Mouse (Mus musculus): ENCODE data around the gene Acox1.

Gene Acox1

DNA sequence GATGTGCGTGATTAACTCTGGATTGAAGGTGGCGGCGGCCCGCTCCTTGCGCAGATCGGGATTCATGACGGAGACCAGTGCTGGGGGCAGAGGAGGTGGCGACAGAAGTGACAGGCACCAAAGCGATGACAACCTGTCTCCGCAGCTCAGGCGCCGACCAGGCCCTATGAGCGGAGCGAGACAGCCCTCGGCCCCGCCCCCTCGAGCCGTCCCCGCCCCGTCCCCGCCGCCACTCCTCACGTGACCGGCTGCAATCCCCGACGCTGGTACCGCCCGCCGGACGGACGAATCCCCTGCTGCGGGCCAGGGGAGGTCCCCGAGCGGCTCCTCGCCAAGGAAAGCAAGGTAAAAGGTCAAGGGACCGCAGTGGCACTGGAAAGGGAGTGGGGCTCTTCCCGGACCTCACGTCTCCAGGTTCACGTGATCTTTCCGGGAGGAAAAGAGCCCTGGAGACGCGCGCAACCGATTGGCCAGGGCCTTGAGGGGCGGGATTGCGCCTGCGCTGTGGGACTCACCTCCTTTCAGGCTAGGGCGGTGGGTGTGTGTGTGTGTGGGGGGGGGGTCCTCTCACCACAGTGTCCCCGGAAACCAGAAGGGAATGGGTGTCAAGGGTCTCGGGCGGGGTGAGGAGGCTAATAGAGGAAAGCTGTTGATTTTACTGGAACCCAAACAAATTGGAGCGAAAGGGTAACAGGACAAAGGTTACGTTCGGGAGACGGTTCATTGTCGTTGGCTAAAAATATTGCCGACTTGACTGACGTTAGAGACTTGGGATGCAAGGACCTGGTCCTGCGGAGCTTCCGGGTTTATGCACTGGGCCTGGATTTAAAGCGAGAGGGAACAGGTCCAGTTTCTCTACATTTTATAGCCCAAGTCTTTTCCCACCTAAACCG lies at the start of gene Acox1, which contains the start of gene Ten1:
TSS of gene Acox1 (minus strand) at position 407 of the 893 bp plus-strand sequence.
TSS of gene Ten1 (plus strand) at position 217 of the 893 bp plus-strand sequence.
- DNase-seq (ENCODE audit: low spot score in 2 of 2) = peak; percentile 91 to 93

DNA sequence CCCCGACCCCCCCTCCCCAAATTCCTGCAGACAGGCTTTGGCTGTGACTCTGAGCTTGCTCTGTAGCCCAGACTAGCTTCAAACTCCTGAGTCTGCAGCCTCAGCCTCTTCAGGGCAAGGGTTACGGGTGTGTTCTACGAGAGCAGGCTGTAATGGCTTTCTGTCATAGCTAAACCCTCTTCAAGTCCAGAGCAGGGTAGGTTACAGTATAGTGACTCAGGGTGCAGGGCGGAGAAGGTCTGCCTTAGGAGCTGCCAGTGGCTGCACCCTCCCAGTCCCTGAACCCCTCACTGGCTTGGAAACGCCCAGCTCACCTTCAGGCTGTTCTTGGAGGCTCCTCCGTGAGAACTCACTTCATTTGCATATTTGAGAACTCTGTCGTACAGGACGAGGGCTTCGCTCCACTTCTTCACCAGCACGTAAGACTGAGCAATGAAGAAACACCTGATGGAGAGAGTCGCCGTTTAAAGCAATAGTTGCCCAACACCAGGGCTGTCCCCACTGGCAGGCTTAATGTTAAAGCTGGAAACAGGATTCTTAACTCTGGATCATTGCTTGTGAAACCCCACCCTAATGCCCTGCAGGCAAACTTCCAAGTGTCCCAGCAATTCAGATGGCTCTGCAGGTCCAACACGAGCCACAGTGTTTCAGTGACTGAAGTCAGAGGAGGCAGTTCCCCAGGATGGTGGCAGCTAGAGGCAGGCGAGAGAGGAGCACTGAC lies 48.8 kb upstream of the Acox1 start:
- DNase-seq (ENCODE audit: low spot score in 2 of 2) = no peak

- DNase-seq (ENCODE audit: low spot score in 2 of 2) = no peak
Observed at GRCm38 (mm10) chr11:116245616-116246015, 46.8 kb upstream of the Acox1 start.

DNA sequence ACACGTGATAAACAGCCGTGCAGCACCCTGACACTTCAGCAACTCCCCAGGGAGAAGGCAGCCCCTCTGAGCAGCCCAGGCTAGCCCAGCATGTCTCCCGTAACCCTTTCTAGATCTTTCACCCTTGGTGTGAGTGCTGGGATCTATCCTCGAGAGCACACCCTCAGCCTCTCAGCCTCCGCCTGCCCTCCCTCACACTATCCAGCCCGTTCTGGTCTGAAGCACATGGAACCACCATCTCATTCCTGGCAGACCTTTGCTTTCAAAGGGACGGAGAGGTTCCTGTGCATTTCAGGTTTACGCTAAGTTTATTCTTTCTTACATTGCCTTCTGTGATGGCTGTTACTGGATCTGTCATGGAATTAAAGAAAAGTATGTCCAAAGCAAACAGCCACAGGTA lies 45.7 kb upstream of the Acox1 start:
- no peak for DNase-seq (ENCODE audit: low spot score in 2 of 2)

DNA sequence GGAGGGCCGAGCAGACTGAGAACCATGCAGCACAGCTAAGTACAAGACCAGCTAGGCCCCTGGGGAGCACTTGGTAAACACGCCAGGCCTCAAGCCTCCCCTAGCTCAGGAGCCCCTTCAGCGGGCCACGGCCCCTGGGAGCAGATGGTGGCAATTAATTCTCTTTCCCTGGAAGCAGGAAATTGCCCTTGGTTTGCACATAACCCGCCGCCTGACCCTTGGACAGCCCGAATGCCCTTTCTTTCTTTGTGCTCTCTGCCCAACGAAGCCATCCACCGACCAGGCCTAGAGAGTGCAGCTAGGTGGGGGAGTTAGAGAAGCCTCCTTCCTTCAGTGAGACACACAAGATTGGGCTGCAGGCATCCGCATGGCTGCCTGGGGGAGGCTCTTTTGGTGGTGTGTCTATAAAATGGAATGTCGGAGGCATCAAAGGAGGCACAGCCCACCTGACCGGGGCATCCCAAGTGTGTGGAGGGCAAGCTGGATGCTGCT lies 42.9 kb upstream of the Acox1 start:
- DNase-seq (ENCODE audit: low spot score in 2 of 2) = no peak

DNA sequence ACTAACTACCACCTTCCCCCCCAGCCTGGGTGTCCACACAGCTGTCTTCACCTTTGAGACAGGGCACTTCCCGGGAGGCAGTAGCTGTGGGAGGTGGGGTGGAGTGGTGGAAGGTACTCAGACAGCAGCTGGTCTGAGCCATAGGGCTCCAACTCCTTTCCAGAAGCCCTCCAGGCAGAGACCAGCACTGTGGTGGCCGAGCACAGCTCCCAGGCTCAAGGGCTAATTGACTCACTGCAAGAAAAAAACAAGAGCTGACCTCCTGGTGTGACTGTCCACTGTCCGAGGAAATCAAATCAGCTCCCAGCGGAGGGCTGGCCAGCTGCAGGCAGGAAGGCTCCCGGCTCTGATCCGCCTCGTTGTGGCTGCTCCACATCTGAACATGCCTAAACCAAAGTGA lies 41.0 kb upstream of the Acox1 start:
- no peak for DNase-seq (ENCODE audit: low spot score in 2 of 2)

DNA sequence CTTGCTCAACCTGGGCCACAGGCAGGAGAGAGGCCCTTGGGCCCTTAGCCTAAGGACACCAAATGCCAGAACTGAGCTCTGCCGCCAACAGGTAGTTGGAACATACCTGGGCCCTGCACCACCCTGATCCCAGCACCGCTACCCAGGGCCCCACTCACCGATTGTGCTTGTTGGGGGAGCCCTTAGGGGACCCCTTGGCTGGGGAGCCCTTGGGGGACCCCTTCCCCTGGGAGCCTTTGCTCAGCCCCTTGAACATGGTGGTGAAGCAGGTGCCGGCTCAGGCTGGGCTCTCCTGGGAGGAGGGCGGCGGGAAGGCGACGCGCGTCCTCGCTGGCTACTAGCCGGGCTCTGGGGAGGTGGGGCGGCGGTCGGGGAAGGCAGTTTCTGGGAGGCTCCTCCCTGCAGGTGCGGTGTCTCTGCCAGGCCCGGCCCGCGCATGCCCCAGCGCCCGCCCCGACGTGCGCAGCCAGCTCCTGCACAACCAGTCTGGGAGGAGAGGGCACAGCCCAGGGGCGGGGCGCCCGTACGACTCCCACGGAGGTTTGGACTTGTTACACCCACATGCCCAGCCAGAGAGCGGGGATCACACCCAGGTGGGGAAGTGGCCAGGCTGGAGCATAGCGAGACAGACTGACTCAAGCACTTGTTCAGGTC lies 39.0 kb upstream of the Acox1 start, which contains the start of gene Evpl:
TSS of gene Evpl (minus strand) at position 336 of the 654 bp plus-strand sequence.
- DNase-seq (ENCODE audit: low spot score in 2 of 2) = no peak

DNA sequence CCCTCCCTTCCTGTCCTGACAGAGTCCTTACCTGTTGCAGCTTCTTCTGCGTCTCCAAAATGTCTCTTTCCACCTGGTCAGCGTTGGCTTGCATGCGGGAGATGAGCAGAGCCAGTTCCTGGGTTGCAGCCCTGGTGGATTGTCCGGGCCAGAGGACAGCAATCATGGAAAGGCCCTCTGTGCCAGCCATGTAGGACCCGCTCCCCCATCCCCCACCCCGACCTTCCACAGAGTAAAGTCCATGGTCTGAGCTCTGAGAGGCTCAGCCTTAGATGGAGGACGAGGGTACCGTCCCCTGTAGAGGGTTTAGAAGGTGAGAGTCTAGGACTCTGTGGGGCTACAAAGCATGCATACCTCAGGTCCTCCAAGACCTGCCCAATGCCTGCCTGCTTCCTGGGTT lies 36.1 kb upstream of the Acox1 start:
- DNase-seq (ENCODE audit: low spot score in 2 of 2) = no peak

GRCm38 (mm10) chr11:116232427-116232826 lies 33.6 kb upstream of the Acox1 start:
- DNase-seq (ENCODE audit: low spot score in 2 of 2) = no peak

DNA sequence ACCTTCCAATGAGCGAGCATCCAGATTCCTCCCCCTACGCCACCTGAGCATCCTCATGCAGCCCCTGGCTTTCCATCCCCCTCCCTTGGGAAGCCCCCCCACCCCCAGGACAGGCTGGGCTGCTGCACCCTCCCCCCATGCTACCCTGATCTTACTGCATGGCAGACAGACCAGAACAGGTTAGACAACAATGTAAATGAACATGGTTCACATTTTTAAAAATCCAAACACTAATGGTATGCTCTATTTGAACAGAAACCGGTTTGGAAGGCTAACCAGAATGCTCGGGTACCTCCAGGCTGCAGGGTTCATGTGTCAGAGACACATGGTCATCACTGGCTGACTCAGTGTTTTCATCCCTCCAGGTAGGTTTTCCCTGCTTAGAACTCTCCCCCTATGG lies 29.9 kb upstream of the Acox1 start:
- DNase-seq (ENCODE audit: low spot score in 2 of 2) = no peak

- DNase-seq (ENCODE audit: low spot score in 2 of 2) = peak in 1 of 2 experiments; percentile 54
Observed at GRCm38 (mm10) chr11:116226414-116226813, 27.6 kb upstream of the Acox1 start.

- DNase-seq (ENCODE audit: low spot score in 2 of 2) = no peak
Observed at GRCm38 (mm10) chr11:116222740-116223059, 23.9 kb upstream of the Acox1 start.

GRCm38 (mm10) chr11:116221931-116222739 lies 23.3 kb upstream of the Acox1 start:
- DNase-seq (ENCODE audit: low spot score in 2 of 2) = no peak

GRCm38 (mm10) chr11:116219885-116220284 lies 21.0 kb upstream of the Acox1 start:
- peak in 1 of 2 experiments; percentile 32 for DNase-seq (ENCODE audit: low spot score in 2 of 2)

DNA sequence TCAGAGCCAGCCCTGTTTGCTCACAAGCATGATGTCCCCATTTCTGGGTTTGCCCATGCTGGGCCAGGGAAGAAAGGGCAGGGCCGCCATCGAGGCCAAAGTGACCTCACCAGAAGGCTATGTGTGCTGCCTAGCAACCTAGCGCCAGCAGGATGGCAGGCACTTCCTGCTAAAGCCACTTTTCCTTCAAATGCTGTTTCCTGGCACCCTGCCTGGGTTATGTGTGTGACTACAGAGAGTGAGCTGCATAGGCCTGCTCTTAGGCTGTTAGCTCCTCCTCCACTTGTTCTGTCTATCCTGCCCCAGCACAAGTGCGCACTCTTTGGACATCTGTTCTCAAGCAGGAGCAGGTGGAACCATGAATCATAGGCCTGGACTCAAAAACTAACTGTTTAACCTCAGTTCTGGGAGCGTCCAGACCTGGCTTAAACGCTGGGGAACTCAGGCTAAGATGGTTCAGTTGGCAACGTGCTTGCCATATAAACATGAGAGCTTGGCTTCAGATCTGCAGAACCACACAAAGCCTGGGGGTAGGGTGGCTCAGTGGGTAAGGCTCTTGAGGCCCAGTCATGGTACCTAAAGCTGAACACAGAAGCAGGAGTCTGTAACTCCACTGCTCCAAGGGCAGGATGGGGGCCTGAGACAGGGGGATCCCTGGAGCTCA lies 20.0 kb upstream of the Acox1 start:
- DNase-seq (ENCODE audit: low spot score in 2 of 2) = peak; percentile 59 to 70

DNA sequence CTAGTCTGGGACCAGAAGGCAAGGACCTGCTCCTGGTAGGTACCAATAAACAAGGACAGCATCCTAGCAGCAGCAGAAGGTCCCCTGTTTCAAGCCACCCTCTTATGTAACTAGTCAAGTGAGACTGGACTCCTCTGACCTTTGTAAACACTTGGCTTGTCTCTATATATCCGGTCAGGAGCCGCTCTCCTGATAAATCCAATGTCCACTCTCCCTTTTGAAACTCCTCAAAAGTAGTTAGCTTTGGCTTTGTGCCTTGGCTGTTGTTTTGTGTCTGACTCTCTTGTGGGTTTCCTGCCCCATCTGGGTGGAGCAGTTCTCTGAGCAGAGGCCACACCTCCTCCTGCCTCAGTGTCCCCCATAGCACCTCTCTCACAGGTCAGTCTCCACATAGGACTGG lies 19.4 kb upstream of the Acox1 start:
- no peak for DNase-seq (ENCODE audit: low spot score in 2 of 2)

DNA sequence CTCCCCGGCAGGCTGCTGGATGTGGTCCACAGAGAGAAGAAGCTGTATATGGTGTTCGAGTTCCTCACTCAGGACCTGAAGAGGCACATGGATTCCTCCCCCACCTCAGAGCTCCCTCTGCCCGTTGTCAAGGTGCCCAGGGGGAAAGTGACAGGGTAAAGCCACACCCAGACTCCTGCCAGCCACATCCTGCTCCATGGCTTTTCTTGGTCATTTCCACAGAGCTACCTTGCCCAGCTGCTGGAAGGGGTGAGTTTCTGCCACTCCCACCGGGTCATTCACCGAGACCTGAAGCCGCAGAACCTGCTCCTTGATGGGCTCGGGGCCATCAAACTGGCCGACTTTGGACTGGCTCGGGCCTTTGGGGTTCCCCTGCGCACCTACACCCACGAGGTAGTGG lies 17.7 kb upstream of the Acox1 start:
- DNase-seq (ENCODE audit: low spot score in 2 of 2) = no peak

DNA sequence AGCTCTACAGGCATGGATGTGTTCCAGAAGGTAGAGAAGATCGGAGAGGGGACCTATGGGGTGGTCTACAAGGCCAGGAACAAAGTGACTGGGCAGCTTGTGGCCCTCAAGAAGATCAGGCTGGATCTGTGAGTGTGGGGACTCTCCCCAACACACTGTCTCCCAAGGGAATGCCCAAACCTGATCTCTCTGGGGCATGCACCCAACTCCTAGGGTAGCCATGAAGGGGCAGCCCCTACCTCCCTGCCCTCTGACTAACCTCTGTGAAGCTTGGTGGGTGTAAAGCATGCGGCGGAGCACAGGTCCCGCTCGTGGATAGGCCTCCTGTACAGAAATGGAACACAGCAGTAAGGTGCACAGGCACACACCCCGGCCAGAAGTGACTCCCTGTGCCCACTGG lies 17.1 kb upstream of the Acox1 start:
- DNase-seq (ENCODE audit: low spot score in 2 of 2) = no peak

- DNase-seq (ENCODE audit: low spot score in 2 of 2) = no peak
Observed at GRCm38 (mm10) chr11:116215181-116215580, 16.3 kb upstream of the Acox1 start.

- DNase-seq (ENCODE audit: low spot score in 2 of 2) = no peak
Observed at GRCm38 (mm10) chr11:116213877-116214510, 15.1 kb upstream of the Acox1 start.
